Mouse (Mus musculus): ENCODE data around the gene Sorbs2. TPM values are rescaled to one million over a fixed set of nuclear protein-coding genes. Genes with fewer than 3 reads are reported as not detected.

Sorbs2 gene
- polyA plus RNA-seq, 1 experiment = 4.7 TPM

- Histone ChIP-seq H3K4me1 (ENCODE audit: control insufficient read depth, insufficient read depth, insufficient read length, low read length) (no peaks in the 10 kb centered on the region), H3K4me3 (ENCODE audit: insufficient read depth, low read depth, low read length) (no peak overlapping the region), H3K27ac (replicated peaks; ENCODE audit: low read depth, low read length) (no peak overlapping the region)
Measured at GRCm38 (mm10) chr8:45761053-45761452, 253.5 kb downstream of the Sorbs2 start.

GRCm38 (mm10) chr8:45762982-45763689 is 255.5 kb downstream of the Sorbs2 start:
- H3K27ac ChIP-seq (replicated peaks; ENCODE audit: low read depth, low read length) = no peak overlapping the region

GRCm38 (mm10) chr8:45763690-45764342 is 256.2 kb downstream of the Sorbs2 start:
- H3K4me3 ChIP-seq (ENCODE audit: insufficient read depth, low read depth, low read length) = no peak overlapping the region
- no peaks in the 10 kb centered on the region for H3K4me1 ChIP-seq (ENCODE audit: control insufficient read depth, insufficient read depth, insufficient read length, low read length)
- H3K27ac ChIP-seq (replicated peaks; ENCODE audit: low read depth, low read length) = no peak overlapping the region

More at GRCm38 (mm10) chr8:45762982-45763689, 255.5 kb downstream of the Sorbs2 start:
- no peak overlapping the region for H3K4me3 ChIP-seq (ENCODE audit: insufficient read depth, low read depth, low read length)
- no peaks in the 10 kb centered on the region for H3K4me1 ChIP-seq (ENCODE audit: control insufficient read depth, insufficient read depth, insufficient read length, low read length)

GRCm38 (mm10) chr8:45766138-45766537 is 258.6 kb downstream of the Sorbs2 start:
- Histone ChIP-seq H3K4me1 (ENCODE audit: control insufficient read depth, insufficient read depth, insufficient read length, low read length) (no peaks in the 10 kb centered on the region), H3K4me3 (ENCODE audit: insufficient read depth, low read depth, low read length) (no peak overlapping the region), H3K27ac (replicated peaks; ENCODE audit: low read depth, low read length) (no peak overlapping the region)

GRCm38 (mm10) chr8:45774841-45775240 is 267.3 kb downstream of the Sorbs2 start:
- no peak overlapping the region for H3K4me3 ChIP-seq (ENCODE audit: insufficient read depth, low read depth, low read length)
- H3K4me1 ChIP-seq (ENCODE audit: control insufficient read depth, insufficient read depth, insufficient read length, low read length) = no peaks in the 10 kb centered on the region
- H3K27ac ChIP-seq (replicated peaks; ENCODE audit: low read depth, low read length) = no peak overlapping the region

GRCm38 (mm10) chr8:45775481-45775880 is 267.9 kb downstream of the Sorbs2 start:
- Histone ChIP-seq H3K4me1 (ENCODE audit: control insufficient read depth, insufficient read depth, insufficient read length, low read length) (no peaks in the 10 kb centered on the region), H3K27ac (replicated peaks; ENCODE audit: low read depth, low read length) (no peak overlapping the region), H3K4me3 (ENCODE audit: insufficient read depth, low read depth, low read length) (no peak overlapping the region)

- Histone ChIP-seq H3K4me1 (ENCODE audit: control insufficient read depth, insufficient read depth, insufficient read length, low read length) (no peaks in the 10 kb centered on the region), H3K27ac (replicated peaks; ENCODE audit: low read depth, low read length) (no peak overlapping the region)
Measured at GRCm38 (mm10) chr8:45776366-45776765, 268.8 kb downstream of the Sorbs2 start.

GRCm38 (mm10) chr8:45776977-45777376 is 269.4 kb downstream of the Sorbs2 start:
- H3K4me3 ChIP-seq (ENCODE audit: insufficient read depth, low read depth, low read length) = no peak overlapping the region
- H3K4me1 ChIP-seq (ENCODE audit: control insufficient read depth, insufficient read depth, insufficient read length, low read length) = no peaks in the 10 kb centered on the region
- no peak overlapping the region for H3K27ac ChIP-seq (replicated peaks; ENCODE audit: low read depth, low read length)

More at GRCm38 (mm10) chr8:45776366-45776765, 268.8 kb downstream of the Sorbs2 start:
- H3K4me3 ChIP-seq (ENCODE audit: insufficient read depth, low read depth, low read length) = no peak overlapping the region

GRCm38 (mm10) chr8:45780585-45780984 is 273.0 kb downstream of the Sorbs2 start:
- H3K4me3 ChIP-seq (ENCODE audit: insufficient read depth, low read depth, low read length) = no peak overlapping the region
- no peak overlapping the region for H3K27ac ChIP-seq (replicated peaks; ENCODE audit: low read depth, low read length)
- no peaks in the 10 kb centered on the region for H3K4me1 ChIP-seq (ENCODE audit: control insufficient read depth, insufficient read depth, insufficient read length, low read length)

- Histone ChIP-seq H3K4me1 (ENCODE audit: control insufficient read depth, insufficient read depth, insufficient read length, low read length) (no peaks in the 10 kb centered on the region), H3K4me3 (ENCODE audit: insufficient read depth, low read depth, low read length) (no peak overlapping the region), H3K27ac (replicated peaks; ENCODE audit: low read depth, low read length) (no peak overlapping the region)
Measured at GRCm38 (mm10) chr8:45788610-45789009, 281.0 kb downstream of the Sorbs2 start.

- no peak overlapping the region for H3K27ac ChIP-seq (replicated peaks; ENCODE audit: low read depth, low read length)
- H3K4me3 ChIP-seq (ENCODE audit: insufficient read depth, low read depth, low read length) = no peak overlapping the region
- no peaks in the 10 kb centered on the region for H3K4me1 ChIP-seq (ENCODE audit: control insufficient read depth, insufficient read depth, insufficient read length, low read length)
Measured at GRCm38 (mm10) chr8:45794847-45795246, 287.3 kb downstream of the Sorbs2 start.

GRCm38 (mm10) chr8:45796331-45796740 is 288.7 kb downstream of the Sorbs2 start:
- Histone ChIP-seq H3K4me3 (ENCODE audit: insufficient read depth, low read depth, low read length) (no peak overlapping the region), H3K27ac (replicated peaks; ENCODE audit: low read depth, low read length) (no peak overlapping the region), H3K4me1 (ENCODE audit: control insufficient read depth, insufficient read depth, insufficient read length, low read length) (no peaks in the 10 kb centered on the region)

- Histone ChIP-seq H3K27ac (replicated peaks; ENCODE audit: low read depth, low read length) (no peak overlapping the region), H3K4me1 (ENCODE audit: control insufficient read depth, insufficient read depth, insufficient read length, low read length) (no peaks in the 10 kb centered on the region), H3K4me3 (ENCODE audit: insufficient read depth, low read depth, low read length) (no peak overlapping the region)
Measured at GRCm38 (mm10) chr8:45799517-45799916, 291.9 kb downstream of the Sorbs2 start.

GRCm38 (mm10) chr8:45808597-45808996 is 301.0 kb downstream of the Sorbs2 start:
- Histone ChIP-seq H3K4me1 (ENCODE audit: control insufficient read depth, insufficient read depth, insufficient read length, low read length) (no peaks in the 10 kb centered on the region), H3K4me3 (ENCODE audit: insufficient read depth, low read depth, low read length) (no peak overlapping the region), H3K27ac (replicated peaks; ENCODE audit: low read depth, low read length) (no peak overlapping the region)

- Histone ChIP-seq H3K4me3 (ENCODE audit: insufficient read depth, low read depth, low read length) (no peak overlapping the region), H3K27ac (replicated peaks; ENCODE audit: low read depth, low read length) (no peak overlapping the region), H3K4me1 (ENCODE audit: control insufficient read depth, insufficient read depth, insufficient read length, low read length) (no peaks in the 10 kb centered on the region)
Measured at GRCm38 (mm10) chr8:45816765-45817426, 309.3 kb downstream of the Sorbs2 start.

All from brown adipose tissue, adult 24 weeks (tissue).